Mouse (Mus musculus): Measurements from ENCODE around the gene Cyld. TPM values are rescaled to one million over a fixed set of nuclear protein-coding genes. Genes with fewer than 3 reads are reported as not detected.

The Cyld gene
- polyA plus RNA-seq, 1 experiment from 2014 or later = 9.5 TPM

- no peaks in the 10 kb centered on the region for H3K27me3 ChIP-seq (ENCODE audit: insufficient read depth, low read length)
- no peaks in the 10 kb centered on the region for H3K36me3 ChIP-seq (ENCODE audit: insufficient read depth, low read length)
- no peaks in the 10 kb centered on the region for H3K9me3 ChIP-seq (replicated peaks; ENCODE audit: low read length)
- TF ChIP-seq CTCF (IDR thresholded peaks at IDR 0.05; ENCODE audit: low read depth) = no peak
- DNase-seq (ENCODE audit: low spot score) (no peak), ATAC-seq (replicated peaks; ENCODE audit: low FRiP score, low read depth) (no peak)
- no peak overlapping the region for H3K4me3 ChIP-seq (replicated peaks; ENCODE audit: low read depth, low read length)
- H3K9ac ChIP-seq (ENCODE audit: low read depth, low read length) = no peak overlapping the region
- no peaks in the 10 kb centered on the region for H3K4me1 ChIP-seq (replicated peaks; ENCODE audit: insufficient read depth, low read length)
- 84% methylated on average over 7 of the region's 7 CpGs for WGBS
- H3K4me2 ChIP-seq (ENCODE audit: low read length) = no peak overlapping the region
- no peak overlapping the region for H3K27ac ChIP-seq
These were observed 13.1 kb upstream of the Cyld start for GRCm38 (mm10) chr8:88683656-88684289.

DNA sequence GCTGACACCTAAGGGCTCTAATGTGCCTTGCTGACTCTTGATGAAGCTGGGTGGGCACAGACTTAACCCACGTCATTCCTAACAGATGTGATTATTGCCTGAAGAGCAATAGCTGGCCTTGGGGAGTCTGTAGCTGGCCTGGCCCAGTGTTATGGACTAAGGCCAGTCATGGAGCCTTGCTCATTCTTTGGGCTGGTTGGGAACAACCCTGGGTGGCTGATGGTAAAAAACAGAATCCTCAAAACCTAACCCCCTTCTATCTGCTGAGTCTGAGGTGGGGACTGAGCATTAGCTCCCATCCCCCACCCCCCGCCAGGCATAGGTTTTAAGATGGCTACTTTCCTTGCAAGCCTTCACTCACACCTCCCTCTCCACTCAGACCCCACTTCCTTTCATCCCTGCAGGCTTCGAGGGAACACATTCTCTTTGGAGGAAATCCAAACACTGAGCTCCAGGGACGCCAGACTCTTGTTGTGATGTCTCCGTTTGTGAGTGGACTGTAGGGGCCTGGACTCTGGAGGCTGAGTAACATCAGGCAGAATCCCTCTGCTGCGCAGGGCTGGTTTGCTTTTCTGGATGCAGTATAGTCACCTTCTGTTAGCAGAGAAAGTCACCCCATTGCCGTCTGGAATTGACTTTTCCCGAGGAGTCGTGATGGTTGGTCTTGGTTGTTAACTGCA lies 10.5 kb upstream of the Cyld start:
- no peak overlapping the region for H3K9ac ChIP-seq (ENCODE audit: low read depth, low read length)
- ATAC-seq (replicated peaks; ENCODE audit: low FRiP score, low read depth) (no peak), DNase-seq (ENCODE audit: low spot score) (no peak)
- TF ChIP-seq CTCF (IDR thresholded peaks at IDR 0.05; ENCODE audit: low read depth) = no peak
- no peaks in the 10 kb centered on the region for H3K9me3 ChIP-seq (replicated peaks; ENCODE audit: low read length)
- no peaks in the 10 kb centered on the region for H3K4me1 ChIP-seq (replicated peaks; ENCODE audit: insufficient read depth, low read length)
- no peak overlapping the region for H3K27ac ChIP-seq
- 54% methylated on average over 9 of the region's 9 CpGs for WGBS
- no peaks in the 10 kb centered on the region for H3K36me3 ChIP-seq (ENCODE audit: insufficient read depth, low read length)
- H3K4me3 ChIP-seq (replicated peaks; ENCODE audit: low read depth, low read length) = no peak overlapping the region
- H3K4me2 ChIP-seq (ENCODE audit: low read length) = no peak overlapping the region
- no peaks in the 10 kb centered on the region for H3K27me3 ChIP-seq (ENCODE audit: insufficient read depth, low read length)

DNA sequence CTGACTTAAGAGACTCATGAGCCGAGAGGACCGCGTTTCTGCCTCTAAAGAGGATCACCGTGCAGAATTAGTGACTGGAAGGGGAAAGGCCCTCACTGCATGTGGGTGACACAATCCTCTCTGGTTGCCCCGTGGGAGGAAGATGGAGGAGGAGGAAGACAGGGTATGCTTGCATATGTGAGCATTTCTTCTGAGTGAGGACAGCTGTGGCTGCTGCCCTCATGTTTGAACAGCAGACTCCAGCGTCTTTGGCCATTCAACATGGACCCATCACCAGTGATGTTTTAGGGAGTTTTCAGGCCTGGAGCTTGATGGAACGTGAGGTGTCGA lies 10.0 kb upstream of the Cyld start:
- TF ChIP-seq CTCF (IDR thresholded peaks at IDR 0.05; ENCODE audit: low read depth) = no peak
- no peak overlapping the region for H3K9ac ChIP-seq (ENCODE audit: low read depth, low read length)
- H3K4me1 ChIP-seq (replicated peaks; ENCODE audit: insufficient read depth, low read length) = no peaks in the 10 kb centered on the region
- no peaks in the 10 kb centered on the region for H3K27me3 ChIP-seq (ENCODE audit: insufficient read depth, low read length)
- no peaks in the 10 kb centered on the region for H3K36me3 ChIP-seq (ENCODE audit: insufficient read depth, low read length)
- no peak overlapping the region for H3K4me2 ChIP-seq (ENCODE audit: low read length)
- DNase-seq (ENCODE audit: low spot score) = no peak
- 78% methylated on average over 8 of the region's 8 CpGs for WGBS
- H3K4me3 ChIP-seq (replicated peaks; ENCODE audit: low read depth, low read length) = no peak overlapping the region
- no peak overlapping the region for H3K27ac ChIP-seq
- ATAC-seq (replicated peaks; ENCODE audit: low FRiP score, low read depth) = no peak
- no peaks in the 10 kb centered on the region for H3K9me3 ChIP-seq (replicated peaks; ENCODE audit: low read length)

GRCm38 (mm10) chr8:88689151-88689550 lies 7.7 kb upstream of the Cyld start:
- TF ChIP-seq CTCF (IDR thresholded peaks at IDR 0.05; ENCODE audit: low read depth) = no peak
- no peak overlapping the region for H3K4me2 ChIP-seq (ENCODE audit: low read length)
- 59% methylated on average over 6 of the region's 6 CpGs for WGBS
- no peaks in the 10 kb centered on the region for H3K9me3 ChIP-seq (replicated peaks; ENCODE audit: low read length)
- no peaks in the 10 kb centered on the region for H3K36me3 ChIP-seq (ENCODE audit: insufficient read depth, low read length)
- 0 out of 2 replicates have a peak, but pooled peaks cover 3% of the 10 kb centered on the region for H3K4me1 ChIP-seq (replicated peaks; ENCODE audit: insufficient read depth, low read length)
- H3K27ac ChIP-seq = no peak overlapping the region
- ATAC-seq (replicated peaks; ENCODE audit: low FRiP score, low read depth) (no peak), DNase-seq (ENCODE audit: low spot score) (no peak)
- no peaks in the 10 kb centered on the region for H3K27me3 ChIP-seq (ENCODE audit: insufficient read depth, low read length)
- no peak overlapping the region for H3K4me3 ChIP-seq (replicated peaks; ENCODE audit: low read depth, low read length)
- H3K9ac ChIP-seq (ENCODE audit: low read depth, low read length) = no peak overlapping the region

DNA sequence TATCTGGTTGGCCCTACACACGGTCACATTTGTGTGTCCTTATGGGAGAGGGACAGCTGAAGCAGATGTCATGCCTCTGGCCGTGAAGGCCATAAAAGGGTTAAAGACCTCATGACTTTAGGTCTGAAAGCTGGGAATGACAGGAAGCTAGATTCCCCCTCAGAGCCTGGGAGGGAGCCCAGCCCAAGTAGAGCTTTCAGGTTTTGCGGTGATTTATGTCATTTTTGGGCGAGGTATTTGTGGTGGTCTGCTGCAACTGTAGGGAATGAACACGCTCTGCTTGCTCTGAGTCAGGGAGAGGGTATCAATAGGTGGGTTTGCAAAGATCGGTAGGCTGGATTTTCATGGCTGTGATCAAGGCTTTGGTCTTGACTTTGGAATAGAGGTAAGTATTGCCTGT lies 6.9 kb upstream of the Cyld start:
- no peak overlapping the region for H3K4me3 ChIP-seq (replicated peaks; ENCODE audit: low read depth, low read length)
- WGBS = 68% methylated on average over 6 of the region's 6 CpGs
- TF ChIP-seq CTCF (IDR thresholded peaks at IDR 0.05; ENCODE audit: low read depth) = no peak
- H3K9ac ChIP-seq (ENCODE audit: low read depth, low read length) = no peak overlapping the region
- H3K36me3 ChIP-seq (ENCODE audit: insufficient read depth, low read length) = no peaks in the 10 kb centered on the region
- H3K4me1 ChIP-seq (replicated peaks; ENCODE audit: insufficient read depth, low read length) = 0 out of 2 replicates have a peak, but pooled peaks cover 3% of the 10 kb centered on the region
- no peaks in the 10 kb centered on the region for H3K9me3 ChIP-seq (replicated peaks; ENCODE audit: low read length)
- no peaks in the 10 kb centered on the region for H3K27me3 ChIP-seq (ENCODE audit: insufficient read depth, low read length)
- no peak overlapping the region for H3K4me2 ChIP-seq (ENCODE audit: low read length)
- no peak overlapping the region for H3K27ac ChIP-seq
- DNase-seq (ENCODE audit: low spot score) = no peak
- ATAC-seq (replicated peaks; ENCODE audit: low FRiP score, low read depth) = no peak

DNA sequence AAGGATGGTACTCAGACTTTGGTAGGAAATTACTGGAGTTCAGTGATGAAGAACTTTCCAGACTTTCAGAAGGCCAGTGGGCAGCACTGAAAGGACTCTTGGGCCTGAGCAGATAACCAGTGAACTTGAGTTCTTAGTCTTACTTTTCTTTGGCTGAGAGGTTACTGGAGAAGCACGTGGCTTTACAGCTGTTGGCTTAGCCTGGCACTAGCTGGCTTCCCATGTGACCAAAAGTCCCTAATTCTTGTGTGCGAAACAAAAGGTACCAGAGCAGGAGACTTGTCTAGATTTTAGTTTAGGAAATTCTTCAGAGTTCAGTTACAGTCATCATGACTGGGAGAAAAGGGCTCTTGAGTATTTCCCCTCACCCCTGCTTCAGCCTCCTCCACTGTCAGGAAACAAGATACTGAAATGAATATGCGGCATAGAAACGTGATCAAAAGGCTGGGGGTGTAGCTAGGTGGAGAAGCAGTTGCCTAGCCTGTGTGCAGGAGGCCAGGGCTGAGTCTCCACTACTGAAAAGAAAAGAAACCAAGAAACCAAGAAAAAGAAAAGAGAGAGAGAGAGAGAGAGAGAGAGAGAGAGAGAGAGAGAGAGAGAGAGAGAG lies 5.4 kb upstream of the Cyld start:
- no peaks in the 10 kb centered on the region for H3K27me3 ChIP-seq (ENCODE audit: insufficient read depth, low read length)
- H3K9me3 ChIP-seq (replicated peaks; ENCODE audit: low read length) = no peaks in the 10 kb centered on the region
- H3K4me3 ChIP-seq (replicated peaks; ENCODE audit: low read depth, low read length) = no peak overlapping the region
- no peak for TF ChIP-seq CTCF (IDR thresholded peaks at IDR 0.05; ENCODE audit: low read depth)
- no peaks in the 10 kb centered on the region for H3K36me3 ChIP-seq (ENCODE audit: insufficient read depth, low read length)
- DNase-seq (ENCODE audit: low spot score) (peak; percentile 59), ATAC-seq (replicated peaks; ENCODE audit: low FRiP score, low read depth) (no peak)
- no peak overlapping the region for H3K9ac ChIP-seq (ENCODE audit: low read depth, low read length)
- 0 out of 2 replicates have a peak overlapping the region, but pooled peaks have one; percentile 31 for H3K27ac ChIP-seq
- WGBS = 23% methylated on average over 4 of the region's 4 CpGs
- no peak overlapping the region for H3K4me2 ChIP-seq (ENCODE audit: low read length)
- 0 out of 2 replicates have a peak, but pooled peaks cover 3% of the 10 kb centered on the region for H3K4me1 ChIP-seq (replicated peaks; ENCODE audit: insufficient read depth, low read length)

Data from kidney, postnatal 0 days (tissue).